Mouse (Mus musculus) liver, embryonic 14.5 days (tissue): ENCODE results near the gene Calcrl. TPM values are rescaled to one million over a fixed set of nuclear protein-coding genes. Genes with fewer than 3 reads are reported as not detected.

Experiments
- ATAC-seq: fragments of 200-750 bp; cut with Nextera tagmentation; 2 replicates; pipeline ENCODE4 v1.8.0; 2017; ENCODE audit warnings: moderate number of reproducible peaks, mild to moderate bottlenecking, moderate library complexity; ENCODE audit not compliant: insufficient read depth
- DNase-seq, 3 experiments: peaks; one replicate each; pipeline ENCODE4 v3.0.0-alpha.2; 2012 to 2013; ENCODE audit warnings: low read depth in 3 of 3, low spot score in 3 of 3
- H3K27ac ChIP-seq: fragments of 300-500 bp; sonication (generic); 2 replicates; pipeline ENCODE4 v1.5.1; 2014; ENCODE audit warnings: moderate library complexity, mild to moderate bottlenecking, control low read depth, inconsistent platforms
- H3K27me3 ChIP-seq: fragments of 300-500 bp; sonication (generic); 2 replicates; pipeline ENCODE4 v1.6.1; 2014; ENCODE audit warnings: mild to moderate bottlenecking, low read length, moderate library complexity; ENCODE audit not compliant: control insufficient read depth, insufficient read depth
- H3K36me3 ChIP-seq: fragments of 300-500 bp; sonication (generic); replicated peaks from 2 replicates; pipeline ENCODE4 v1.6.1; 2014; ENCODE audit warnings: low read depth; ENCODE audit not compliant: control insufficient read depth, insufficient read depth
- H3K4me1 ChIP-seq, 2 experiments: fragments of 200-500 bp in 1 of 2; fragments of 300-500 bp in 1 of 2; sonication (generic) in 1 of 2; replicated peaks; 2 replicates each; pipeline ENCODE4 v1.6.1; 2012 to 2014; ENCODE audit warnings: antibody characterized with exemption in 1 of 2, inconsistent platforms in 1 of 2, low read length in 1 of 2; ENCODE audit not compliant: control insufficient read depth in 2 of 2, insufficient read depth in 2 of 2
- H3K4me2 ChIP-seq: fragments of 300-500 bp; sonication (generic); 2 replicates; pipeline ENCODE4 v1.6.1; 2014; ENCODE audit warnings: low read depth, mild to moderate bottlenecking, control low read depth, moderate library complexity
- H3K4me3 ChIP-seq, 2 experiments: fragments of 200-500 bp in 1 of 2; fragments of 300-500 bp in 1 of 2; sonication (generic) in 1 of 2; 2 replicates each; pipeline ENCODE4 v1.5.1; 2012 to 2014; ENCODE audit warnings: low read depth in 2 of 2, low read length in 2 of 2, mild to moderate bottlenecking in 2 of 2, control low read depth in 1 of 2, inconsistent platforms in 1 of 2, moderate library complexity in 1 of 2; ENCODE audit not compliant: insufficient read depth in 1 of 2
- H3K9ac ChIP-seq: fragments of 300-500 bp; sonication (generic); replicated peaks from 2 replicates; pipeline ENCODE4 v1.6.1; 2014; ENCODE audit warnings: mild to moderate bottlenecking, control low read depth, moderate library complexity
- H3K9me3 ChIP-seq: fragments of 300-500 bp; sonication (generic); 2 replicates; pipeline ENCODE4 v1.6.1; 2016; ENCODE audit warnings: low read length, mixed read lengths; ENCODE audit not compliant: control insufficient read depth
- CTCF ChIP-seq: IDR thresholded peaks from 2 replicates; pipeline ENCODE4 v1.5.1; 2016; ENCODE audit warnings: antibody characterized with exemption, low read depth, control low read depth
- EP300 ChIP-seq: IDR thresholded peaks from 2 replicates; pipeline ENCODE4 v1.6.1; 2016; ENCODE audit warnings: antibody characterized with exemption, low read depth
- WGBS: fragments of 180-500 bp; shearing (Covaris S2); extraction: QIAGEN DNeasy Blood & Tissue Kit; methylation state at CpG from one replicate; pipeline ENCODE4 v1.1.7; 2014; ENCODE audit not compliant: insufficient replicate concordance; 5-methylcytosine and 5-hydroxymethylcytosine counted together
- polyA plus RNA-seq, 2 experiments: library from polyadenylated mRNA; depleted of rRNA in 1 of 2; stranded (reverse) in 1 of 2; unstranded in 1 of 2; fragments of >200 nt; fragmentation: Nextera tagmentation in 1 of 2; extraction: Ambion mirVana in 1 of 2; gene quantifications; 2 replicates each; pipeline versions ENCODE4 v1.2.1 to v1.2.3; 2012 to 2014

The Calcrl gene
- 2.0 and 2.8 TPM in 2 replicates for polyA plus RNA-seq (2012; rRNA removed)
- 10.1 and 11.3 TPM in 2 replicates for polyA plus RNA-seq (2014; fragmentation: Nextera tagmentation; extraction: Ambion mirVana)

GRCm38 (mm10) chr2:84425138-84425537 is at the start of gene Calcrl:
Gene Calcrl, minus strand, starts transcription at chr2:84425411.
- under 1% methylated on average over 10 of the region's 10 CpGs for WGBS
- H3K36me3 ChIP-seq, result no peaks in the 10 kb centered on the region
- H3K27me3 ChIP-seq, result no peaks in the 10 kb centered on the region
- peak within 1 kb of the TSS; percentile 52 for H3K9ac ChIP-seq
- peak within 1 kb of the TSS; percentile 64 for H3K4me2 ChIP-seq
- H3K9me3 ChIP-seq, result no peaks in the 10 kb centered on the region
- no peak within 1 kb of the TSS for H3K27ac ChIP-seq
- H3K4me3 ChIP-seq, result peak within 1 kb of the TSS; percentile 43 to 58
- DNase-seq (peak; percentile 42 to 59 (median 45)), ATAC-seq (peak; percentile 90)
- peaks cover 2 to 5% of the 10 kb centered on the region in 2 experiments; a peak in 2 of 4 replicates for H3K4me1 ChIP-seq
- TF ChIP-seq CTCF, result no peak
- no peak for TF ChIP-seq EP300

GRCm38 (mm10) chr2:84474651-84475050 is 49.4 kb upstream of the Calcrl start:
- H3K27ac ChIP-seq, result no peak overlapping the region

GRCm38 (mm10) chr2:84473941-84474530 is 48.8 kb upstream of the Calcrl start:
- 68% methylated on average over 14 of the region's 14 CpGs for WGBS
- H3K9me3 ChIP-seq, result no peaks in the 10 kb centered on the region
- no peak overlapping the region for H3K4me2 ChIP-seq
- no peak for ATAC-seq
- no peak overlapping the region for H3K9ac ChIP-seq
- H3K4me1 ChIP-seq, result peaks cover 0 to 13% of the 10 kb centered on the region in 2 experiments; a peak in 3 of 4 replicates
- no peak overlapping the region for H3K27ac ChIP-seq
- H3K4me3 ChIP-seq, result no peak overlapping the region
- TF ChIP-seq CTCF (no peak), EP300 (no peak)
- H3K27me3 ChIP-seq, result no peaks in the 10 kb centered on the region
- no peak for DNase-seq
- H3K36me3 ChIP-seq, result no peaks in the 10 kb centered on the region

More at GRCm38 (mm10) chr2:84474651-84475050, 49.4 kb upstream of the Calcrl start:
- no peak overlapping the region for H3K9ac ChIP-seq
- no peak overlapping the region for H3K4me2 ChIP-seq
- TF ChIP-seq EP300 (no peak), CTCF (no peak)
- ATAC-seq, result no peak
- H3K4me1 ChIP-seq, result peaks cover 0 to 13% of the 10 kb centered on the region in 2 experiments; a peak in 3 of 4 replicates
- H3K9me3 ChIP-seq, result no peaks in the 10 kb centered on the region
- 13% methylated on average over 6 of the region's 6 CpGs for WGBS
- DNase-seq, result no peak
- no peaks in the 10 kb centered on the region for H3K27me3 ChIP-seq
- no peaks in the 10 kb centered on the region for H3K36me3 ChIP-seq
- H3K4me3 ChIP-seq, result no peak overlapping the region

GRCm38 (mm10) chr2:84467391-84467790 is 42.2 kb upstream of the Calcrl start:
- no peak overlapping the region for H3K4me2 ChIP-seq
- no peaks in the 10 kb centered on the region for H3K36me3 ChIP-seq
- H3K27me3 ChIP-seq, result no peaks in the 10 kb centered on the region
- TF ChIP-seq EP300 (no peak), CTCF (no peak)
- DNase-seq, result no peak
- no peak overlapping the region for H3K4me3 ChIP-seq
- no peaks in the 10 kb centered on the region; a peak in 1 of 4 replicates for H3K4me1 ChIP-seq
- no peak overlapping the region for H3K9ac ChIP-seq
- no peak for ATAC-seq
- no peak overlapping the region for H3K27ac ChIP-seq
- H3K9me3 ChIP-seq, result no peaks in the 10 kb centered on the region
- 53% methylated on average over 4 of the region's 4 CpGs for WGBS

- ATAC-seq, result no peak
- no peak overlapping the region for H3K27ac ChIP-seq
- no peak for DNase-seq
- H3K9me3 ChIP-seq, result no peaks in the 10 kb centered on the region
- no peaks in the 10 kb centered on the region; a peak in 2 of 4 replicates for H3K4me1 ChIP-seq
- H3K4me3 ChIP-seq, result no peak overlapping the region
- no peak overlapping the region for H3K9ac ChIP-seq
- TF ChIP-seq EP300 (no peak), CTCF (no peak)
- no peak overlapping the region for H3K4me2 ChIP-seq
- no peaks in the 10 kb centered on the region for H3K27me3 ChIP-seq
- WGBS, result 44% methylated on average over 7 of the region's 7 CpGs
- no peaks in the 10 kb centered on the region for H3K36me3 ChIP-seq
Observed at GRCm38 (mm10) chr2:84464956-84465355, 39.7 kb upstream of the Calcrl start.
